Mouse (Mus musculus) spleen, adult 2 months (tissue): ENCODE data around the gene Prox1.

ENCODE experiments used
- CTCF ChIP-seq: fragments of 200-500 bp; IDR thresholded peaks from 2 replicates; pipeline ENCODE4 v1.5.1; 2011; ENCODE audit warnings: mild to moderate bottlenecking, inconsistent platforms; ENCODE audit not compliant: insufficient read depth, insufficient read length, insufficient replicate concordance; ENCODE audit errors: extremely low read depth
- POLR2A ChIP-seq: fragments of 200-500 bp; IDR thresholded peaks from 2 replicates; pipeline ENCODE4 v1.6.1; 2011; ENCODE audit warnings: low read depth, low read length, inconsistent platforms

GRCm38 (mm10) chr1:190172979-190173461 is 2.5 kb upstream of the Prox1 start:
- TF ChIP-seq POLR2A (no peak), CTCF (no peak)
